Mouse (Mus musculus): ENCODE results near the gene Gpr3. TPM values are rescaled to one million over a fixed set of nuclear protein-coding genes. Genes with fewer than 3 reads are reported as not detected.
A peak's percentile ranks its signal among the peaks of the same experiment; 100 is the strongest.

The Gpr3 gene
- polyA plus RNA-seq, 1 experiment from 2014 or later: 0.24 TPM

DNA sequence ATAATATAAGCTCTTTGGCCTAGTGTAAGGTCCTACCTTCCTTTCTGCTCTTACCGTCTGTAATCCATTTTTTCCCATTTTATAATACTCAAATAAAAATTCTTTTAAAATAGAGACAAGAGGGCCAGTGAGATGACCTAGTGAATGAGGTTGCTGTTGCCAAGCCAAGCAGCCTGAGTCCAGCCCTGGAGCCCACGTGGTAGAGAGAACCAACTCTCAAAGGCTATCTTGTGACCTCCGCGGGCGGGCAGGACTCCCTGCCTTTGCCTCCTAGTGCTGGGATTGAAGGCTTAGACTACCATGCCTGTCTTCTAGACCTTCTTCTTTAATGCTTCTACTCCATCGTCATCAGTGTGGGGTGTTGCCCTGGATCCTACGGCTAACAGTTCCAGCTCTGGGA lies 33.1 kb downstream of the Gpr3 start:
- ATAC-seq: no peak
- Histone ChIP-seq H3K27ac (ENCODE audit: low read length) (no peak overlapping the region), H3K9me3 (ENCODE audit: control insufficient read depth, low read length) (no peaks in the 10 kb centered on the region), H3K36me3 (ENCODE audit: control insufficient read depth, insufficient read depth, low read length) (peaks cover 2% of the 10 kb centered on the region; the same call in 1 of the 2 replicates), H3K9ac (ENCODE audit: low read depth, low read length) (no peak overlapping the region), H3K4me1 (ENCODE audit: control insufficient read depth, insufficient read depth, low read length) (peaks cover 49% of the 10 kb centered on the region), H3K4me2 (ENCODE audit: low read depth, low read length) (no peak overlapping the region), H3K4me3 (ENCODE audit: low read length) (no peak overlapping the region), H3K27me3 (replicated peaks; ENCODE audit: control insufficient read depth, insufficient read depth, low read length) (no peaks in the 10 kb centered on the region)
- WGBS: 90% methylated on average over 7 of the region's 7 CpGs

DNA sequence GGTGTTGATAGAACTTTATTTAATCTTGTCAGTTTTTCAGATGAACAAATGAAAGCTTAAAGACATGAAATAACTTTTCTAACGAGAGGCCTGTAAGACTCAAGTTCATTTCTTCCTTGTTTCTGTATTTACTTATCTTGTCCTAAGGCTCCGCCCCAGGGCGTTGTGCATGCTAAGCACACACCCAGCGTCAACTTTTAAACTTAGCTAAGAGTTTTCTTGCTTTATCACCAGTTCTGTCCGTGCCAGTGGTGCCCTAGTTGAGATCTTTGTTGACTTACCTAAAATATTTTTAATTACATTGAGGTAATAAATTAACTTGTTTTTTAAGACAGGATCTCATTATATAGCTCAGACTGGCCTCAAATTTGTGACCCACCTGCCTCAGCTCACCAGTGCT lies 34.0 kb downstream of the Gpr3 start:
- H3K4me2 ChIP-seq (ENCODE audit: low read depth, low read length): no peak overlapping the region
- peak; percentile 47; the same call in 1 of the 2 replicates for ATAC-seq
- peak overlapping the region; percentile 24; the same call in 1 of the 2 replicates for H3K27ac ChIP-seq (ENCODE audit: low read length)
- H3K27me3 ChIP-seq (replicated peaks; ENCODE audit: control insufficient read depth, insufficient read depth, low read length): no peaks in the 10 kb centered on the region
- H3K9me3 ChIP-seq (ENCODE audit: control insufficient read depth, low read length): no peaks in the 10 kb centered on the region
- WGBS: 61% methylated on average over 5 of the region's 5 CpGs
- no peak overlapping the region for H3K4me3 ChIP-seq (ENCODE audit: low read length)
- H3K36me3 ChIP-seq (ENCODE audit: control insufficient read depth, insufficient read depth, low read length): peaks cover 2% of the 10 kb centered on the region; the same call in 1 of the 2 replicates
- H3K9ac ChIP-seq (ENCODE audit: low read depth, low read length): no peak overlapping the region
- H3K4me1 ChIP-seq (ENCODE audit: control insufficient read depth, insufficient read depth, low read length): peaks cover 44% of the 10 kb centered on the region

DNA sequence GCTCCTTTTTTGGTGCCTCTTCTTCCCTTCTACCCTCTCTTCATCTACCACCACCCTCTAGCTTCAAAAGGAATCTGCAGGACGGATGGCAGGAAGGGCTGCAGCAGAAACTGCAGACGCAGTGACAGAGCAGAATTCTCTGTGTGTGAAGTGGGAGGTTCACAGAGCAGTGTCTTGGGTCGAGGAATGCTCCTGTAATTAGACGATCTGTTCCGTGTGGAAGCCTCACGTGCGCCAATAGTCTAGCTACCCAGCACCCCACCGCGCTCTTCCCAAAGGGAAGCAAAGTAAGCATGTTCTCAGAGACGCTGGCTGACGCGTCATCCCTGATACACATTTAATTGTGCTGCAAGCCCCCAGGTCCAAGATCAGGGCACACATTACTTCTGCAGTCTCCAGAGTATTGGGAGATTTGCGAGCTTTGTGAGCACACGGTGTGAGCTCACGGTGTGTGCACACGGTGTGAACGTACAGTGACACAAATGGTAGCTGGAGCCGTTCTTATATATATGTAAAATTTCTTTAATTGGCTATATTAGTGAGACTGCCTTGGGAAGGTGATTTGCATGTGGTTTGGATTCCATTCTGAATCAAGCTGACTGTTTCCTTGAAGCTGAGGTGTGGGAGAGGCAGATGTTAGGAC lies 35.5 kb downstream of the Gpr3 start:
- Histone ChIP-seq H3K4me1 (ENCODE audit: control insufficient read depth, insufficient read depth, low read length) (peaks cover 45% of the 10 kb centered on the region), H3K36me3 (ENCODE audit: control insufficient read depth, insufficient read depth, low read length) (peaks cover 2% of the 10 kb centered on the region; the same call in 1 of the 2 replicates), H3K27ac (ENCODE audit: low read length) (peak overlapping the region; percentile 62), H3K9ac (ENCODE audit: low read depth, low read length) (peak overlapping the region; percentile 31; the same call in 1 of the 2 replicates), H3K27me3 (replicated peaks; ENCODE audit: control insufficient read depth, insufficient read depth, low read length) (no peaks in the 10 kb centered on the region), H3K4me3 (ENCODE audit: low read length) (no peak overlapping the region), H3K9me3 (ENCODE audit: control insufficient read depth, low read length) (no peaks in the 10 kb centered on the region), H3K4me2 (ENCODE audit: low read depth, low read length) (no peak overlapping the region)
- 74% methylated on average over 18 of the region's 18 CpGs for WGBS
- ATAC-seq: no peak

DNA sequence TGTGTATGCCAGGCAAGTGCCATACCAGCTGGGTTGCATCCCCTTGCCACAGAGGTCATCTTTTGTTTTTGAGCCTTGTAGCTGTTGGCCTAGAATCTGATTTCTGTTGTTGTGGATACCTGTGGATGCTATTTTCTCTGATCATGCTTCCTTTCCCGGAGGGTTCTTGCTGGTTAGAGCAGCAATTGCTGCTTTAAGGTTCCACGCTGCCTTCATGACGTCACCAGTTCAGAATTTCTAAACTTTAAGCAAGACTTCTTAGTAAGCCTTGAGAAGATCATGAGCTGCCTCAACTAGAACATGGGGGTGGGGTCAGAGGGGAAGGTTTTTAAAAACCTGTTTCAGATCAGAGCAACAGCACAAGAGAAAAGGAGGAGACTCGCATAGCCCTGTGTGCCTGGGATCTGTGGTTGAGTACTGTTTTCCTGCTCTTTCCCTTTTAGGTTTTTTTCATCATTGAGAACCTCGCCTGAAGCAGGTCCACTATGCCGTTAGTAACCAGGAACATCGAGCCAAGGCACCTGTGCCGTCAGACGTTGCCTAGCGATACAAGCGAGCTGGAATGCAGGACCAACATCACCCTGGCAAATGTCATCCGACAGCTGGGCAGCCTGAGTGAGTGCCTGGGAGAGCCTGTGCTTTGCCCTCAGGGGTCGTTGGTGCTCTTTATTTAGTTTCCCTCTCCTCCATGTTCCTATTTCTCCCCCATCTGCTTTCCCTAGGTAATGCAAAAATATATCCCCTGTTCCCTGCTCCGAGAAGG lies 36.2 kb downstream of the Gpr3 start:
- Histone ChIP-seq H3K9ac (ENCODE audit: low read depth, low read length) (peak overlapping the region; percentile 31; the same call in 1 of the 2 replicates), H3K27me3 (replicated peaks; ENCODE audit: control insufficient read depth, insufficient read depth, low read length) (no peaks in the 10 kb centered on the region), H3K4me1 (ENCODE audit: control insufficient read depth, insufficient read depth, low read length) (peaks cover 48% of the 10 kb centered on the region), H3K4me3 (ENCODE audit: low read length) (no peak overlapping the region), H3K27ac (ENCODE audit: low read length) (peak overlapping the region; percentile 62), H3K9me3 (ENCODE audit: control insufficient read depth, low read length) (no peaks in the 10 kb centered on the region), H3K4me2 (ENCODE audit: low read depth, low read length) (peak overlapping the region; percentile 12; the same call in 1 of the 2 replicates), H3K36me3 (ENCODE audit: control insufficient read depth, insufficient read depth, low read length) (peaks cover 2% of the 10 kb centered on the region; the same call in 1 of the 2 replicates)
- ATAC-seq: no peak
- 38% methylated on average over 14 of the region's 14 CpGs for WGBS

DNA sequence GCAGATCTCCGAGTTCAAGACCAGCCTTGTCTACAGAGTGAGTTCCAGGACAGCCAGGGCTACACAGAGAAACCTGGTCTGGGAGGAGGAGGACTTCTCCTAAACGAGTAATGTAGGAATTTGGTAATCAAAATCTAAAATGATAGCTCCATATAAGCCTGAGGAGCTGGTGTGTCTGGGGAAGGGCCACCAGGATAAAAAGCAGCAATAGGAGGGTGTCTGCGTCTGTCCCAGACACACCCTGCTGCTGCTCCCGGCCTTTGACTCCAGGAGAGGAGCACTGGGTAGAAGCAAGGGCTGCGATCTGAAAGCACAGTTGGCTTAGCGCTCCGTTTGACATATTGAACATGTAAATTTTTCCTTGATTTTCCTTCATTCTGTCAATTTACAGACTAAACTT lies 37.1 kb downstream of the Gpr3 start:
- Histone ChIP-seq H3K27me3 (replicated peaks; ENCODE audit: control insufficient read depth, insufficient read depth, low read length) (no peaks in the 10 kb centered on the region), H3K9me3 (ENCODE audit: control insufficient read depth, low read length) (no peaks in the 10 kb centered on the region), H3K4me1 (ENCODE audit: control insufficient read depth, insufficient read depth, low read length) (peaks cover 52% of the 10 kb centered on the region), H3K4me3 (ENCODE audit: low read length) (no peak overlapping the region), H3K9ac (ENCODE audit: low read depth, low read length) (no peak overlapping the region), H3K36me3 (ENCODE audit: control insufficient read depth, insufficient read depth, low read length) (peaks cover 2% of the 10 kb centered on the region; the same call in 1 of the 2 replicates), H3K4me2 (ENCODE audit: low read depth, low read length) (0 out of 2 replicates have a peak overlapping the region, but pooled peaks have one; percentile 12), H3K27ac (ENCODE audit: low read length) (peak overlapping the region; percentile 62)
- 53% methylated on average over 7 of the region's 7 CpGs for WGBS
- ATAC-seq: peak; percentile 68

DNA sequence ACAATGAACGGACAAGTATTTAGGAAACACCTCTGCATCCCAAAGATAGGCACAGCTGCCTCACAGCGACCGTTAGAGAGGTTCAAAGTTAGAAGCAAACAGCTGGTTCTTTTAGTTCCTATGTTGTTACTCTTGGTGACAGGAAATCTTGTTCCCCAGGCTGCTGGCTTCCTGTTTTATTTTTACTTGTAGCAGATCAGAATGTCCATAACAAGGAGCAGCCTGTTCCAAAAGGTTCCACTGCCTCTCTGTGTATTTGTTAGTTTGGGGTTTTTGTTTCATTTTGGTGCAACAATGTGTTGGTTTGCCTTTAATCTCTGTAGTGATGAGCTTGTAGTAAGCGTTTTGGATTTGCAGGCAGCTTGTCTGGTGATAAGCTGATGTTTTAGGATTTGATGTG lies 38.0 kb downstream of the Gpr3 start:
- Histone ChIP-seq H3K27ac (ENCODE audit: low read length) (peak overlapping the region; percentile 79), H3K4me2 (ENCODE audit: low read depth, low read length) (peak overlapping the region; percentile 39; the same call in 1 of the 2 replicates), H3K9ac (ENCODE audit: low read depth, low read length) (no peak overlapping the region), H3K4me1 (ENCODE audit: control insufficient read depth, insufficient read depth, low read length) (peaks cover 56% of the 10 kb centered on the region), H3K27me3 (replicated peaks; ENCODE audit: control insufficient read depth, insufficient read depth, low read length) (no peaks in the 10 kb centered on the region), H3K9me3 (ENCODE audit: control insufficient read depth, low read length) (no peaks in the 10 kb centered on the region), H3K4me3 (ENCODE audit: low read length) (no peak overlapping the region), H3K36me3 (ENCODE audit: control insufficient read depth, insufficient read depth, low read length) (peaks cover 2% of the 10 kb centered on the region; the same call in 1 of the 2 replicates)
- ATAC-seq: no peak
- WGBS: 44% methylated on average over 4 of the region's 4 CpGs

DNA sequence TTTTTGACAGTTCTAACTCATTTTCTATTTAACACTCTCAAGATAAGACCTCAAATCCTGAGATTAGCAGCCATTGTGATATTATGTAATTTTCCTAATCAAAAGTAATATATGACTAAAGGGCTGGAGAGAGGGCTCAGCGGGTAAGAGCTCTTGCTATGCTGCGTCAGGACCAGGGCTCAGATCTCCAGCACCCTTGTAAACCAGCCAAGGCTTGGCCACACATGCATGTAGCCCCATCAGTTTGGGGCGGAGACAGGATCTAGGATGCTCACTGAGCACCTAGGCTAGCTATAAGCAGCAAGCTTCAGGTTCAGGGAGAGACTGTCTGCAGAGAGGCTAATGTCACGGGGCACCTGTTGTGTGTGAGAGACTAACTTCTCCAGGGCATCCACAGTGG lies 39.9 kb downstream of the Gpr3 start:
- H3K9me3 ChIP-seq (ENCODE audit: control insufficient read depth, low read length): no peaks in the 10 kb centered on the region
- 0 out of 2 replicates have a peak overlapping the region, but pooled peaks have one; percentile 10 for H3K9ac ChIP-seq (ENCODE audit: low read depth, low read length)
- no peak for ATAC-seq
- WGBS: 81% methylated on average over 4 of the region's 4 CpGs
- peaks cover 50% of the 10 kb centered on the region for H3K4me1 ChIP-seq (ENCODE audit: control insufficient read depth, insufficient read depth, low read length)
- H3K36me3 ChIP-seq (ENCODE audit: control insufficient read depth, insufficient read depth, low read length): peaks cover 2% of the 10 kb centered on the region; the same call in 1 of the 2 replicates
- H3K4me3 ChIP-seq (ENCODE audit: low read length): no peak overlapping the region
- no peak overlapping the region for H3K4me2 ChIP-seq (ENCODE audit: low read depth, low read length)
- H3K27ac ChIP-seq (ENCODE audit: low read length): peak overlapping the region; percentile 23; the same call in 1 of the 2 replicates
- H3K27me3 ChIP-seq (replicated peaks; ENCODE audit: control insufficient read depth, insufficient read depth, low read length): no peaks in the 10 kb centered on the region

DNA sequence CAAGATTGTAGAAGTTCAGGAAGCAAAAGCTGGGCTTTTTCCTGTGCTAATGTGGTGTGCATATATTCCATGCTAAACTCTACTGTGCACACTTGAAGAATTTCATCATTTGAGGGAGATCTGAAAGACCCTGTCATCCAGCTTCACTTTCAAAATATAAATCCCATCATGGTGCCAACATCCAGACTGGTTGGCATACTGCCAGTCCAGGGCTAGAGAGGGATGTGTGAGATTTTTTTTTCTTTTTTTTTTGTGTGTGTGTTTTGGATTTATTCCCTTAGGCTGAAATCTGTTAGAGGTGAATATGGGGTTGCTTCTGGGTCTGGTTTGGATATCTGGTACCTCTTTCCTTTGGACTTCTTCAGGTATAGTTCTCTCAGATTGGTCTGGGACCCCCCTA lies 41.7 kb downstream of the Gpr3 start:
- Histone ChIP-seq H3K27ac (ENCODE audit: low read length) (peak overlapping the region; percentile 72), H3K27me3 (replicated peaks; ENCODE audit: control insufficient read depth, insufficient read depth, low read length) (no peaks in the 10 kb centered on the region), H3K4me1 (ENCODE audit: control insufficient read depth, insufficient read depth, low read length) (peaks cover 33% of the 10 kb centered on the region), H3K9ac (ENCODE audit: low read depth, low read length) (no peak overlapping the region), H3K36me3 (ENCODE audit: control insufficient read depth, insufficient read depth, low read length) (no peaks in the 10 kb centered on the region), H3K4me2 (ENCODE audit: low read depth, low read length) (no peak overlapping the region), H3K4me3 (ENCODE audit: low read length) (no peak overlapping the region), H3K9me3 (ENCODE audit: control insufficient read depth, low read length) (no peaks in the 10 kb centered on the region)
- no peak for ATAC-seq

DNA sequence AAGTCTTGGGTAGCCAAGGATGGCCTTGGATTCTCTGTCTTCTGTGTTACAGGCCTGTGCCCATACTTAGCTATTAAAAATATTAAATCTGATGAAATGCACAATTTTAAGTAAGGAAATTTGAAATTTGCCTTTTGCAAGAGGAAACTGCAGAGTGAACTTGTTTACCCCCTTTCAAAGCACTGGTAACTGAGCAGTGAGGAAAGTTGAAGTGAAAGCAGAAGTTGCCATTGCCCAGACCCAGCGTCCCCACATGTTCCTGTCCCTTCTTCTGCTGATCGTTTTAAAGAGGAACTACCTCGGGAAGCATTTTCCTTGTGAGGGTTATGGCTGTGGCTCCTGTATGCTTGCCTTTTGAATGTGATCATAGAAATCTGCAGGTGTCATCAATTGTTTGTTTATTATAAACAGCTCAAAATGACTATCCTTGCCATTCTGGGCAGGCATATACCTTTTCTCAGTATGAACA lies 42.2 kb downstream of the Gpr3 start:
- Histone ChIP-seq H3K4me3 (ENCODE audit: low read length) (no peak overlapping the region), H3K4me1 (ENCODE audit: control insufficient read depth, insufficient read depth, low read length) (peaks cover 28% of the 10 kb centered on the region), H3K36me3 (ENCODE audit: control insufficient read depth, insufficient read depth, low read length) (0 out of 2 replicates have a peak, but pooled peaks cover under 1% of the 10 kb centered on the region), H3K9ac (ENCODE audit: low read depth, low read length) (no peak overlapping the region), H3K4me2 (ENCODE audit: low read depth, low read length) (0 out of 2 replicates have a peak overlapping the region, but pooled peaks have one; percentile 0), H3K9me3 (ENCODE audit: control insufficient read depth, low read length) (no peaks in the 10 kb centered on the region), H3K27ac (ENCODE audit: low read length) (peak overlapping the region; percentile 72), H3K27me3 (replicated peaks; ENCODE audit: control insufficient read depth, insufficient read depth, low read length) (no peaks in the 10 kb centered on the region)
- 71% methylated on average over 3 of the region's 3 CpGs for WGBS
- ATAC-seq: no peak

Measured in intestine, embryonic 16.5 days (tissue).